Mouse (Mus musculus): Measurements from ENCODE around the gene Tmcc1.

DNA sequence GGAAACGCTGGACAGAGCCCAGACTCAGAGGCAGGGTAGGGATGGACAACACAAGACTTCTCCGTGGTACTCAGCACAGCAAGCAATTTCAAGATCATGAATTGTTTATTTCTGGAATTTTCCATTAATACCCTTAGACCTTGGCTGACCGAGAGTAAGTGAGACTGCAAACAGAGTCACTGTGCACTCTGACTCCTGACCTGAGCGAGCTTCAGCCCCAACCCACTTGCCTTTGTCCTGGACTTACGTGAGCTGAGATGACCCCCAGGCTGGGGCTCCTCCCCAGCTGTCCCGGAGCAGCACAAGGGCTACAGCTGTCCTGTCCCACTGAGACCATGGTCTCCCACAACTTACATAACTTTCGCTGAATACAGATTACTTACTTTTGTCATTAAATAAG is 210.4 kb downstream of the Tmcc1 start:
- TF ChIP-seq POLR2A (IDR thresholded peaks at IDR 0.05; ENCODE audit: insufficient read depth, low read depth, low read length) (no peak), CTCF (IDR thresholded peaks at IDR 0.05; ENCODE audit: insufficient read depth, low read depth, low read length) (no peak)
